Mouse (Mus musculus): Measurements from ENCODE around the gene Tle4. TPM values are rescaled to one million over a fixed set of nuclear protein-coding genes. Genes with fewer than 3 reads are reported as not detected.

Gene Tle4
- polyA plus RNA-seq, 1 experiment from 2014 or later: 16.5 TPM

DNA sequence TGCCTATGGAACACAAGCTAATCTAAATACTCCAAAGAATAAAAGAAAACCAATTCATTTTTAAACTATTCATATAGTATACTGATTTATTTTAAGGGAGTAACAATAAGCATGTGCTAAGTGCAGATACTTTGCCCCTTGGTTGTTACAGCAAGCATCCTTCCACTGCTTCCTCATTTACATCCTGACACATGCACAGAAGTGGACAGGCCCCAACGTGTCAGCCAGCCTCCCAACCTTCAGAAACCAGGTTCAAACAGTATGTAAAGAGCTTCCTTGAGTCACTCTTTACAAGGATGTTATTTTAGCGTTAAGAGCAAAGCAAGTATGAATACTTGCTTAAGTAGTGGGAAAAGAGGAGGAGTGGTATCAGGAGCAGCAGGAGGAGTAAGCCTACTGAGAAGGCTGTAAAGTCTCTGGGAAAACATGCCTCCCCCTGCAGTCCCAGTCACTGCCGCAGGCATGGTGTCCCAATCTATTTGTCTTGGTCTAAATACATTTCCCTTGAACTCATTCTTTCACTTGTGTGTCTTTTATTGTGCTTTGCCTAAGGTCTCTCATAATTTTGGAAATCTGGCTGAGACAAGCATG is 97.9 kb downstream of the Tle4 start:
- H3K4me3 ChIP-seq (ENCODE audit: low read length): no peak overlapping the region
- ATAC-seq (ENCODE audit: low FRiP score, low TSS enrichment): no peak
- H3K27me3 ChIP-seq (ENCODE audit: control insufficient read depth, insufficient read depth, low read length): no peaks in the 10 kb centered on the region
- no peak overlapping the region for H3K27ac ChIP-seq (ENCODE audit: low read depth, low read length)
- no peaks in the 10 kb centered on the region for H3K9me3 ChIP-seq (ENCODE audit: control insufficient read depth, low read length)
- H3K4me2 ChIP-seq (replicated peaks; ENCODE audit: low read depth, low read length): no peak overlapping the region
- WGBS: 15% methylated on average over 3 of the region's 3 CpGs
- peaks cover 11% of the 10 kb centered on the region for H3K4me1 ChIP-seq (ENCODE audit: control insufficient read depth, insufficient read depth, low read length)
- no peak overlapping the region for H3K9ac ChIP-seq (ENCODE audit: low read depth, low read length)
- H3K36me3 ChIP-seq (ENCODE audit: control insufficient read depth, insufficient read depth, low read length): no peaks in the 10 kb centered on the region

DNA sequence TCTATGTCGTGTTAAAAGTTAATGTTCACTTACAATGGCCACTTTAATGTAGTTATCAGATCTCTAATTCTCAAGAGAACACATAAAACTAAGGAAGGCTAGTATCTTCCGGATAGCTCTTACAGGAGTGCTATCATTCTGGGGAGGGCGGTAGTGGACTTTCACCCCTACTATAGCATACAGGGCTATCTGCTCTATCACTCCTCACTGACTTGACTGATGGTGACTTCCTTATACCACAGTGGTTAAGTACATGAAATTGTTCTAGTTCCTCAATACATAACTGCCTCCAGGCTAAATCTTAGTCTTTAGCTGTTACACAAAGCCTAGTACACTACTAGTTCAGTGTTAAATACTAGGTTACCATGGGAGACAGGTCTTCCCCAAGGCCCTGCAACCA is 104.8 kb downstream of the Tle4 start:
- H3K27ac ChIP-seq (ENCODE audit: low read depth, low read length): no peak overlapping the region
- H3K4me3 ChIP-seq (ENCODE audit: low read length): no peak overlapping the region
- no peaks in the 10 kb centered on the region; the same call in 1 of the 2 replicates for H3K36me3 ChIP-seq (ENCODE audit: control insufficient read depth, insufficient read depth, low read length)
- no peaks in the 10 kb centered on the region for H3K9me3 ChIP-seq (ENCODE audit: control insufficient read depth, low read length)
- WGBS: 90% methylated on average over 3 of the region's 3 CpGs
- H3K27me3 ChIP-seq (ENCODE audit: control insufficient read depth, insufficient read depth, low read length): no peaks in the 10 kb centered on the region
- no peak overlapping the region for H3K9ac ChIP-seq (ENCODE audit: low read depth, low read length)
- no peaks in the 10 kb centered on the region for H3K4me1 ChIP-seq (ENCODE audit: control insufficient read depth, insufficient read depth, low read length)
- H3K4me2 ChIP-seq (replicated peaks; ENCODE audit: low read depth, low read length): no peak overlapping the region
- no peak for ATAC-seq (ENCODE audit: low FRiP score, low TSS enrichment)

DNA sequence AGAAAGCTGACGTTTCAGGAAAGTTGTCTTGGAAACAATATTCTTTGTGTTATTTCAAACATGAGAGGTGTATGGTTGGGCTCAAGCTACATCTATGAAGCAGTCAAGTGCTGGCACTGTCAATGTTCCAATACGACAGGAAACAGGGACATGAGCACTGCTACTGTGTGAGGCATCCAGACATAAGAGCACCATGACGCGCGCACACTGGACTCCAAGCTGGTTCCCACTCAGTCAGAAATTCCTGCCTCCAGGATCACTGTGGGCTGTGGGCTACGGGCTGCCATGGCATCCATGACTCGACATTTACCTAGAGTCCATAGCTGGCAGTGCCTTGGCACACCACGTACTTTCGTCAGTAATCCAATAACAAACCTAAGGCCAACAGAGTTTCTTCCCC is 110.7 kb downstream of the Tle4 start:
- ATAC-seq (ENCODE audit: low FRiP score, low TSS enrichment): no peak
- Histone ChIP-seq H3K4me2 (replicated peaks; ENCODE audit: low read depth, low read length) (no peak overlapping the region), H3K27me3 (ENCODE audit: control insufficient read depth, insufficient read depth, low read length) (no peaks in the 10 kb centered on the region), H3K27ac (ENCODE audit: low read depth, low read length) (no peak overlapping the region), H3K9me3 (ENCODE audit: control insufficient read depth, low read length) (no peaks in the 10 kb centered on the region), H3K4me1 (ENCODE audit: control insufficient read depth, insufficient read depth, low read length) (0 out of 2 replicates have a peak, but pooled peaks cover 2% of the 10 kb centered on the region), H3K4me3 (ENCODE audit: low read length) (no peak overlapping the region), H3K9ac (ENCODE audit: low read depth, low read length) (no peak overlapping the region), H3K36me3 (ENCODE audit: control insufficient read depth, insufficient read depth, low read length) (no peaks in the 10 kb centered on the region)
- 89% methylated on average over 9 of the region's 9 CpGs for WGBS

DNA sequence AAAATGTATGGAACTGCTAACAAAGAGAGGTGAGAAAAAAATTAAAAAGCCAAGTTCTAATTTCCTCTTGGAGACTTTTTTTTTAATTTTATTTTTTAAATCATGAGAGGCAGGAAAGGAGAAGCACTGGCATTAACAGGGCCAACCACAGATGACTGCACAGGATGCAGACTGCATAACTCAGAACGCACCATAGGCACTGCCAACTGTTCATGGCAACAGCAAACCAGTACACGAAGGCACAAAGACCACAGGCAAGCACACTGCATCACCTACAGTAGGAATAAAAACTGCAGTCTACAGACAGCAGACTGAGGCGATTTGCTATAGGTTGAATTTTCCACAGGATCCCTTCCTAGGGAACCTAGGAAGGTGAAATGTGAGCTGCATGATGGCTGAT is 112.7 kb downstream of the Tle4 start:
- ATAC-seq (ENCODE audit: low FRiP score, low TSS enrichment): no peak
- Histone ChIP-seq H3K4me3 (ENCODE audit: low read length) (no peak overlapping the region), H3K27ac (ENCODE audit: low read depth, low read length) (no peak overlapping the region), H3K4me1 (ENCODE audit: control insufficient read depth, insufficient read depth, low read length) (0 out of 2 replicates have a peak, but pooled peaks cover 6% of the 10 kb centered on the region), H3K27me3 (ENCODE audit: control insufficient read depth, insufficient read depth, low read length) (no peaks in the 10 kb centered on the region), H3K9ac (ENCODE audit: low read depth, low read length) (no peak overlapping the region), H3K36me3 (ENCODE audit: control insufficient read depth, insufficient read depth, low read length) (no peaks in the 10 kb centered on the region), H3K4me2 (replicated peaks; ENCODE audit: low read depth, low read length) (no peak overlapping the region), H3K9me3 (ENCODE audit: control insufficient read depth, low read length) (no peaks in the 10 kb centered on the region)
- 81% methylated on average over 3 of the region's 3 CpGs for whole genome bisulfite sequencing

DNA sequence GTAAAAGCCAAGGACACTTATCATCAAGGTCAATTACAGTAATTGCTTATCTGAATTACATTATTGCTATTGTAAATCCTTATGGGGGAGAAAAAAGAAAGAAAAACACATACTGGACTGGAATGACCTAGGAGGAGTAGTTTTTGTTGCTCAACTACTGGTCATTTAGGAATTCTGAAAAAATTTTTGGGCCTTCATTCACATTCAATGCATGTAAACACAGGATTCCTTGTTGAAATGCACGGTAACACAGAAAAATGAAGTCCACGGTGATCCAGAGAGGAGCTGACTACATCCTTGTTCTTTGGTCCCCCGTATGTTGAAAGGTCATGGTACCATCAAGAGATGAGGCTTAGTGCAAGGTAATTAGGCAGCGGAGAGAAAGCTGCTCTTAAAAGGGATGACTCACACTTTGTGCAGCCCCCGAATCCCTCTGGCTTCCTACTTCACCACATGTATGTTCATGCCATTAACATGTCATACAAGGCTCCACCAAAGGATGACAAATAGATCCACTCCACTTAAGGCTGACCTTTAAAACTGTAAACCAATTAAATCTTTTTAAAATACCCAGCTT is 115.2 kb downstream of the Tle4 start:
- Histone ChIP-seq H3K9me3 (ENCODE audit: control insufficient read depth, low read length) (no peaks in the 10 kb centered on the region), H3K27me3 (ENCODE audit: control insufficient read depth, insufficient read depth, low read length) (no peaks in the 10 kb centered on the region), H3K4me1 (ENCODE audit: control insufficient read depth, insufficient read depth, low read length) (0 out of 2 replicates have a peak, but pooled peaks cover 6% of the 10 kb centered on the region), H3K9ac (ENCODE audit: low read depth, low read length) (no peak overlapping the region), H3K4me3 (ENCODE audit: low read length) (no peak overlapping the region), H3K36me3 (ENCODE audit: control insufficient read depth, insufficient read depth, low read length) (no peaks in the 10 kb centered on the region), H3K27ac (ENCODE audit: low read depth, low read length) (no peak overlapping the region), H3K4me2 (replicated peaks; ENCODE audit: low read depth, low read length) (no peak overlapping the region)
- WGBS: 78% methylated on average over 5 of the region's 5 CpGs
- no peak for ATAC-seq (ENCODE audit: low FRiP score, low TSS enrichment)

DNA sequence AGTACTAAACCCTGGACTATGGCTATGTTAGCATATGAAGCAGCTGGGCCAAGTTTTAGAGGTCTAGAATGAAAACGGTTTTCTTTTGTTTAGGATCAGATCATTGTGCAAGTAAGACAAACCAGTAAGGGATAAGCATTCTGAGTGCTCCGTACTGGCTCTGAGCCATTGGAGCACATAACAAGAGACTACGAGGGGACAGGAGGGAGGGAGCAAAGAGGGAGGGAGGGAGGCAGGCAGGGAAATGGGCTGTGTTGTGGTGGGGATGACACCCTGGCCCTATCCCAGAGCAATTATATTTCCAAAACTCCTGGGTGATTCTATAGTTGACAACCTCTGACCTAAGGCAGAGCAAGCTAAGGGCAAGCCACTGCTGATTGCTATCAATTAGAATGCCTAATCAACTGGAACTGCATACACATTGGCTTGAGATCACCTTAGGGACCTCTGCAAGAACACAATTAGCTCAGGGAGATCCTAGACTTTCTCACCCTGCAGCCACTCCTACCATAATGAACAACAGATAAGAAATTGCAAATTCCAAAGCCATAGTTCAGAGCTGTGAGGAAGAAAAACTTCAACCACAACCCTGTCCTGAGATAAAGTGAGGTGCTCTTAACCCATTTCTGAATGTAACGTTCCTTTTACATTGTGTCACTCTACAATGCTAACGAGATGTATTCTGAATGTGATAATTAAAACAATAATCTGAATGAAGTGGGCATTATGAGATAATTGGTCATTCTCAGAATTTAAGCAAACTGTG is 115.9 kb downstream of the Tle4 start:
- H3K36me3 ChIP-seq (ENCODE audit: control insufficient read depth, insufficient read depth, low read length): no peaks in the 10 kb centered on the region
- no peak for ATAC-seq (ENCODE audit: low FRiP score, low TSS enrichment)
- no peaks in the 10 kb centered on the region for H3K27me3 ChIP-seq (ENCODE audit: control insufficient read depth, insufficient read depth, low read length)
- H3K9ac ChIP-seq (ENCODE audit: low read depth, low read length): no peak overlapping the region
- H3K4me3 ChIP-seq (ENCODE audit: low read length): no peak overlapping the region
- no peak overlapping the region for H3K4me2 ChIP-seq (replicated peaks; ENCODE audit: low read depth, low read length)
- no peak overlapping the region for H3K27ac ChIP-seq (ENCODE audit: low read depth, low read length)
- H3K9me3 ChIP-seq (ENCODE audit: control insufficient read depth, low read length): no peaks in the 10 kb centered on the region
- H3K4me1 ChIP-seq (ENCODE audit: control insufficient read depth, insufficient read depth, low read length): 0 out of 2 replicates have a peak, but pooled peaks cover 6% of the 10 kb centered on the region
- 52% methylated on average over 5 of the region's 5 CpGs for WGBS

DNA sequence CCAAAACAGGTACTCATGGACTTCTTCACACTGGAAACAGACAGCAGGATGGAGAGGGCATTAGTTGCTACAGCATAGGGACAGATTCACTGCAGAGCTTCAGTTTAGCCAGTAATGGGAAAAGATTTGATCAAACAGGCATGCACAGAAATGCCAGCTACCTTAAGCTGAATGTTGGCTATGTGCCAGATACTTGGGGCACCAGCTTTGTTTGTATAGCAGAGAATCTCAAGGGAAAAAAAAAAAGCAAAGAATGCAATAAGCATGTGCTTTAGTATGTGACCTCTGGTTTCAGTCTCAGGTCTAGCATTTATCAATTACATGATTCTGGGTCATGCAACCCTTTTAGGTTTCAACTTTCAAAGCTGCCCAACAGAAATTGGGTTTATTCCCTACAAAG is 118.1 kb downstream of the Tle4 start:
- no peak for ATAC-seq (ENCODE audit: low FRiP score, low TSS enrichment)
- Histone ChIP-seq H3K4me3 (ENCODE audit: low read length) (no peak overlapping the region), H3K4me2 (replicated peaks; ENCODE audit: low read depth, low read length) (no peak overlapping the region), H3K27ac (ENCODE audit: low read depth, low read length) (no peak overlapping the region), H3K36me3 (ENCODE audit: control insufficient read depth, insufficient read depth, low read length) (no peaks in the 10 kb centered on the region), H3K9ac (ENCODE audit: low read depth, low read length) (no peak overlapping the region), H3K27me3 (ENCODE audit: control insufficient read depth, insufficient read depth, low read length) (no peaks in the 10 kb centered on the region), H3K9me3 (ENCODE audit: control insufficient read depth, low read length) (no peaks in the 10 kb centered on the region), H3K4me1 (ENCODE audit: control insufficient read depth, insufficient read depth, low read length) (0 out of 2 replicates have a peak, but pooled peaks cover 6% of the 10 kb centered on the region)

DNA sequence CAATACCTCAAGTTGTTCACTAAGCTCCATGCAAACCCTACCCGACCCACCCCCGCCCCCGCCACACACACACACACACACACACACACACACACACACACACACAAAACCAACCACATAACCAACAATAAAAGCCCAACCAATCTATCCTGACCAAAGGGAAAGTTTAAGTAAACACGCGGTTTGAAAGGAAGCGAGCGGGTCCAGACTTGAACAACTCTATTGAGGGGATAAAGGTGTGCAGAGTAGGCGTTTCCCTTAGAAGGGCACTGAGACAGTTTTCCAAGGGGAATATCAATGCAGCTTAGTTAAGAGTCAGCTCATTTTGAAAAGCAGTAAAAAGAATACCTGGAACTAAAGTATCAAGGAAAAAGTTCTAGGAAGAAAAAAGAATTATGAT is 128.5 kb downstream of the Tle4 start:
- Histone ChIP-seq H3K9me3 (ENCODE audit: control insufficient read depth, low read length) (no peaks in the 10 kb centered on the region), H3K4me1 (ENCODE audit: control insufficient read depth, insufficient read depth, low read length) (no peaks in the 10 kb centered on the region), H3K4me2 (replicated peaks; ENCODE audit: low read depth, low read length) (no peak overlapping the region), H3K4me3 (ENCODE audit: low read length) (no peak overlapping the region), H3K27ac (ENCODE audit: low read depth, low read length) (no peak overlapping the region), H3K27me3 (ENCODE audit: control insufficient read depth, insufficient read depth, low read length) (no peaks in the 10 kb centered on the region), H3K36me3 (ENCODE audit: control insufficient read depth, insufficient read depth, low read length) (peaks cover 22% of the 10 kb centered on the region), H3K9ac (ENCODE audit: low read depth, low read length) (no peak overlapping the region)
- 84% methylated on average over 8 of the region's 8 CpGs for WGBS
- no peak for ATAC-seq (ENCODE audit: low FRiP score, low TSS enrichment)

DNA sequence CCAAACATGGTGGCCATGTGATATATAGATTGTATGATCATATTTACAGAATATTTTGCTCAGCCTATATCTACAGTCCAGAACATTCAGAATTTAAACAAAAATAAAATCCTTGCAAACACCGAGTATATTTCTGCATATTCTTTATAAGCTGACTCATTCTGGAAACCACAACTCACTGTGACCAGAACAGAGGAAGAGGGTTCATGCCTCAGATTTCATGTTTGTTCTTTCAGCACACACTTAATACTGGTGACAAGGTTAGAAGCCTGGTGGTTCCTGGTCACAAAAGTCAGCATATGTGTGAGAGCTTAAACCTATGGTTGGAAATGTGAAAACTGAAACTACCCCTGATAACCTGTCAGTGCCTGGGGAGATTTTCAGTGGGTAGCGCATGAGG is 129.1 kb downstream of the Tle4 start:
- Histone ChIP-seq H3K4me3 (ENCODE audit: low read length) (no peak overlapping the region), H3K4me1 (ENCODE audit: control insufficient read depth, insufficient read depth, low read length) (no peaks in the 10 kb centered on the region), H3K9ac (ENCODE audit: low read depth, low read length) (no peak overlapping the region), H3K36me3 (ENCODE audit: control insufficient read depth, insufficient read depth, low read length) (peaks cover 27% of the 10 kb centered on the region), H3K4me2 (replicated peaks; ENCODE audit: low read depth, low read length) (no peak overlapping the region), H3K27me3 (ENCODE audit: control insufficient read depth, insufficient read depth, low read length) (no peaks in the 10 kb centered on the region), H3K9me3 (ENCODE audit: control insufficient read depth, low read length) (no peaks in the 10 kb centered on the region), H3K27ac (ENCODE audit: low read depth, low read length) (no peak overlapping the region)
- ATAC-seq (ENCODE audit: low FRiP score, low TSS enrichment): no peak
- 91% methylated on average over 2 of the region's 2 CpGs for WGBS

Measured in kidney, embryonic 14.5 days (tissue).